Mouse (Mus musculus) lung, postnatal 25 days (tissue): ENCODE data around the gene Gm21976.

Source experiments
- DNase-seq: peaks from one replicate; pipeline ENCODE4 v3.0.0; 2022; ENCODE audit warnings: low spot score

Gene Gm21976

GRCm38 (mm10) chr13:98297883-98298482 lies 18.3 kb downstream of the Gm21976 start:
- DNase-seq = no peak

- peak; percentile 63 for DNase-seq
These were observed 19.4 kb downstream of the Gm21976 start for GRCm38 (mm10) chr13:98298833-98299758.

GRCm38 (mm10) chr13:98305257-98305656 lies 25.6 kb downstream of the Gm21976 start:
- DNase-seq = no peak

- DNase-seq = no peak
These were observed 26.7 kb downstream of the Gm21976 start for GRCm38 (mm10) chr13:98306393-98306792.

- DNase-seq = no peak
These were observed 27.3 kb downstream of the Gm21976 start for GRCm38 (mm10) chr13:98306852-98307475.

- no peak for DNase-seq
These were observed 28.3 kb downstream of the Gm21976 start for GRCm38 (mm10) chr13:98308004-98308403.

- no peak for DNase-seq
These were observed 29.0 kb downstream of the Gm21976 start for GRCm38 (mm10) chr13:98308724-98309123.

- DNase-seq = no peak
These were observed 31.9 kb downstream of the Gm21976 start for GRCm38 (mm10) chr13:98311597-98311996.

- DNase-seq = no peak
These were observed 33.9 kb downstream of the Gm21976 start for GRCm38 (mm10) chr13:98313631-98314030.

GRCm38 (mm10) chr13:98315124-98315523 lies 35.4 kb downstream of the Gm21976 start:
- DNase-seq = no peak

- no peak for DNase-seq
These were observed 36.4 kb downstream of the Gm21976 start for GRCm38 (mm10) chr13:98316140-98316479.

GRCm38 (mm10) chr13:98316480-98317245 lies 37.0 kb downstream of the Gm21976 start, which contains the start of gene Btf3:
Btf3 (minus strand) TSS chr13:98317006.
- DNase-seq = peak; percentile 94

GRCm38 (mm10) chr13:98317246-98317677 lies 37.6 kb downstream of the Gm21976 start:
- DNase-seq = peak; percentile 19

GRCm38 (mm10) chr13:98317911-98318310 lies 38.2 kb downstream of the Gm21976 start:
- DNase-seq = no peak

GRCm38 (mm10) chr13:98325034-98325433 lies 45.3 kb downstream of the Gm21976 start:
- no peak for DNase-seq

- DNase-seq = peak; percentile 47
These were observed 52.4 kb downstream of the Gm21976 start for GRCm38 (mm10) chr13:98332106-98332505.

- no peak for DNase-seq
These were observed 56.5 kb downstream of the Gm21976 start for GRCm38 (mm10) chr13:98336205-98336604.

- DNase-seq = no peak
These were observed 60.8 kb downstream of the Gm21976 start for GRCm38 (mm10) chr13:98340506-98340905.

GRCm38 (mm10) chr13:98349491-98349890 lies 69.8 kb downstream of the Gm21976 start:
- DNase-seq = no peak

GRCm38 (mm10) chr13:98351527-98351926 lies 71.8 kb downstream of the Gm21976 start:
- DNase-seq = no peak

- DNase-seq = no peak
These were observed 72.8 kb downstream of the Gm21976 start for GRCm38 (mm10) chr13:98352381-98352975.

GRCm38 (mm10) chr13:98353709-98354089 lies 74.0 kb downstream of the Gm21976 start:
- no peak for DNase-seq
